Mouse (Mus musculus) neural tube, embryonic 13.5 days (tissue): ENCODE data around the gene Padi2. TPM values are rescaled to one million over a fixed set of nuclear protein-coding genes. Genes with fewer than 3 reads are reported as not detected.

Source experiments
- ATAC-seq: fragments of 200-750 bp; cut with Nextera tagmentation; 2 replicates; pipeline ENCODE4 v1.8.0; 2017; ENCODE audit warnings: low read depth, mild to moderate bottlenecking, moderate TSS enrichment, moderate library complexity
- H3K27ac ChIP-seq: fragments of 300-500 bp; sonication (generic); replicated peaks from 2 replicates; pipeline ENCODE4 v1.5.1; 2015; ENCODE audit warnings: moderate library complexity, mild to moderate bottlenecking, inconsistent platforms
- H3K27me3 ChIP-seq: fragments of 300-500 bp; sonication (generic); 2 replicates; pipeline ENCODE4 v1.6.1; 2015; ENCODE audit warnings: mild to moderate bottlenecking, inconsistent platforms
- H3K36me3 ChIP-seq: fragments of 300-500 bp; sonication (generic); 2 replicates; pipeline ENCODE4 v1.6.1; 2015; ENCODE audit warnings: mild to moderate bottlenecking, inconsistent platforms
- H3K4me1 ChIP-seq: fragments of 300-500 bp; sonication (generic); replicated peaks from 2 replicates; pipeline ENCODE4 v1.6.1; 2015; ENCODE audit warnings: inconsistent platforms
- H3K4me2 ChIP-seq: fragments of 300-500 bp; sonication (generic); 2 replicates; pipeline ENCODE4 v1.6.1; 2015; ENCODE audit warnings: inconsistent platforms, mild to moderate bottlenecking, moderate library complexity
- H3K4me3 ChIP-seq: fragments of 300-500 bp; sonication (generic); 2 replicates; pipeline ENCODE4 v1.5.1; 2015; ENCODE audit warnings: mild to moderate bottlenecking, inconsistent platforms
- H3K9ac ChIP-seq: fragments of 300-500 bp; sonication (generic); 2 replicates; pipeline ENCODE4 v1.6.1; 2015; ENCODE audit warnings: moderate library complexity, mild to moderate bottlenecking, inconsistent platforms
- H3K9me3 ChIP-seq: fragments of 300-500 bp; sonication (generic); 2 replicates; pipeline ENCODE4 v1.6.1; 2016; ENCODE audit warnings: inconsistent platforms
- WGBS: fragments of 180-500 bp; shearing (Covaris S2); methylation state at CpG from one replicate; pipeline ENCODE4 v1.1.7; 2015; 5-methylcytosine and 5-hydroxymethylcytosine counted together
- polyA plus RNA-seq: library from polyadenylated mRNA; unstranded; fragments of >200 nt; fragmentation: Nextera tagmentation; extraction: Ambion mirVana; gene quantifications from 2 replicates; pipeline ENCODE4 v1.2.1, GENCODE M21; 2015

The Padi2 gene
- polyA plus RNA-seq, 1 experiment from 2014 or later = 4.4 TPM

DNA sequence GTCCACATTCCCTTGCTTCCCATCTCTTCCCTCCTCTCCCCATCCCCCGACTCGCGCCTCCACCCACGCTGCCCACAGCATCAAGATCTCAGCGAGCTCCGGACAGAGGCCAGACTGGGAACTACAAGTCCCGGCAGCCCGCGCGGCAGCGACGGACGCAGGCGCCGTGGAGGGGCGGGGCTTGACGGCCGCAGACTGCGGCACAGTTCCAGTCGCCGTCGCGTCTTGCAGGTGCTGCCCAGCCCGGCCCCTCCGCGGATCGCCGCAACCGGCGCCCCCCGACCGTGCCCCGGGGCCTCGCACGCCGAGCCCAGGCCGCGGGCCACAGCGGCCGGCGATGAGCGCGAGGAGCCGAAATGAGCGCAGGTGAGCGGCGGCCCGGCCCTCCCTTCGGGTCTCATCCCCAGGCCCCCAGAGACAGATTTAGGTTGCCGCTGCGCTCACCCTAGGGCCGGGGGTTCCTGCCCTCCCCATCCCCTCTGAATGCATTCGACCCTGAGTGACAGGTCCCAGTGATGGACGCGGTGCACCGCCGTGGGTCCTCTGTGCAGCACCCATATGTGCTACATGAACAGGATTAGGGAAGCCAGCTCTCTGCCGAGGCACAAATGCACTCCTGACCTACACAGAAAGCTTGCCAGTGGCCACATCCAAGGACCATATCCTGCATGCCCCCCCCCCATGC is 80.7 kb downstream of the Padi2 start, which contains the start of gene Atp13a2:
Gene Atp13a2, plus strand, starts transcription at position 163 of the 685 bp plus-strand sequence.
- Histone ChIP-seq H3K9me3 (no peaks in the 10 kb centered on the region), H3K4me2 (peak within 1 kb of the TSS; percentile 91), H3K27me3 (no peaks in the 10 kb centered on the region), H3K27ac (peak within 1 kb of the TSS; percentile 88), H3K4me3 (peak within 1 kb of the TSS; percentile 97), H3K4me1 (peaks cover 57% of the 10 kb centered on the region), H3K9ac (peak within 1 kb of the TSS; percentile 95), H3K36me3 (peaks cover 8% of the 10 kb centered on the region; the same call in 1 of the 2 replicates)
- ATAC-seq = peak; percentile 91
- under 1% methylated on average over 56 of the region's 58 CpGs for WGBS

DNA sequence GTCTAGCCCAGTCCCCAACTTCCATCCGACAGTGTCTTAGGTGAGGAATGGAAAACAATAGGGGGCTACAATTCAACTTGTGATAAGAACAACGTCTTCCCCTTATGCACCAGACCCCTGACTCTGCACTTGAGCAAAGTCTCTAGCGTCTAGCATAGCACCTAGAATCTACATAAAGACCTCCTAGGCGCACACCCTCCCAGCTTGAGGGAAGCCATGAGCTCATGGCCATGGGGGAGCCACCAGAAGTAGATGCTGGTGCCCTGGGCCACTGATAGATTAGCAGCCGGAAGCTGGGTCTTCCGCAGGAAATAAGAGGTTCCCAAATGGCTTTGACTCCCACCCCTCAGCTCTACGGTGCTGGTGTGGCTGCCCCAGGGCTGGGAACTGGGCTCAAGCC is 81.3 kb downstream of the Padi2 start:
- H3K9ac ChIP-seq = peak overlapping the region; percentile 95
- peaks cover 59% of the 10 kb centered on the region for H3K4me1 ChIP-seq
- WGBS = 28% methylated on average over 7 of the region's 7 CpGs
- no peaks in the 10 kb centered on the region for H3K9me3 ChIP-seq
- H3K27ac ChIP-seq = peak overlapping the region; percentile 88
- H3K4me2 ChIP-seq = peak overlapping the region; percentile 91
- peaks cover 14% of the 10 kb centered on the region for H3K36me3 ChIP-seq
- no peaks in the 10 kb centered on the region for H3K27me3 ChIP-seq
- peak; percentile 3; the same call in 1 of the 2 replicates for ATAC-seq
- peak overlapping the region; percentile 97 for H3K4me3 ChIP-seq

DNA sequence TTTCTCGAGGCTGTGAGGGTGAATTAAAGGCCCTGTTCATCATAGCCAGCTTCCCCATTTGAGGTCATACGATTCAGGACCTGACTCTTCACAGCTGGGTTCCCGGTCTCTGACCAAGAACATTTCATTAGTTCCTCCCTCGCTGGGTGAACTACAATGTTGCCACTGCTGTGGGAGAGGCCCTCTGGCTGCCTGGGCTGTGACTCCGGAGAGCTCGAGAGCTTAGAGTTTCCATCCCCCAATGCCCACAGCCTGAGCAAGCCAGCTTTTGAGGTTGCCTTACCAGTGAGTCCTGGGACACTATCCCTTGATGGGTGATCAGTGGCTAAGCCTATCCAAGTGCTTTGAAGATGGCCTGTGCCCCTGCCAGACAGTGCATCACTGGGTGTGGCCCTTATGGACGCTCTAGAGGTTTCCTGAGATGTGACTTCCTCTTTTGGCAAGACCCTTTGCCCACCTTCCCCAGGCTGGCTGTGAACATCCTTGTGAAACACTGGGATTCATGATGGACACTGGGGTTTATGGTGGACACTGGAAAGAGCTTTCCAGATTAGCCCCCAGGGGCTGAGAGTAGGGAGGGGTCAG is 82.7 kb downstream of the Padi2 start:
- ATAC-seq = no peak
- H3K4me3 ChIP-seq = peak overlapping the region; percentile 97
- H3K4me1 ChIP-seq = peaks cover 50% of the 10 kb centered on the region
- 0 out of 2 replicates have a peak overlapping the region, but pooled peaks have one; percentile 13 for H3K27ac ChIP-seq
- peak overlapping the region; percentile 41 for H3K9ac ChIP-seq
- peak overlapping the region; percentile 91 for H3K4me2 ChIP-seq
- H3K36me3 ChIP-seq = peaks cover 27% of the 10 kb centered on the region
- H3K9me3 ChIP-seq = no peaks in the 10 kb centered on the region
- WGBS = 59% methylated on average over 7 of the region's 7 CpGs
- H3K27me3 ChIP-seq = no peaks in the 10 kb centered on the region

DNA sequence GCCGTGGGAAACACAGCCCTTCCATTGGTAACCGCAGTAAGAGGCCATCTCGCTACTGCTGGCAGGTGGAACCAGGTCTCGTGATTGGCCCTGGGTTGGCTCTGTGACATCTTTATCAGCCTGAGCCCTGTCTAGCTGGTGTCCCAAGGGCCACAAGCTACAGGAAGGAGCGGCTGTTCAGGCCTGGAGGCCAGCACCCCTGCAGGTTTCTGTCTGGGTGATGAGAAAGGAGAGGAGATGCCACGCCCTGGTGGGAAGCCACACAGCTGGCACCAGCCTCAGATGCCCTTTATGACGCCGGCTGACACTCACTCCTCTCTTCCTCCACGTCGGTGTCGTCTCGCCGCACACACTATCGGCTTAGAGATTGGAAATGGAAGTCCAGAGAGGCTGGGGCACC is 83.3 kb downstream of the Padi2 start:
- Histone ChIP-seq H3K4me1 (peaks cover 50% of the 10 kb centered on the region), H3K27ac (0 out of 2 replicates have a peak overlapping the region, but pooled peaks have one; percentile 13), H3K27me3 (no peaks in the 10 kb centered on the region), H3K36me3 (peaks cover 34% of the 10 kb centered on the region), H3K4me2 (peak overlapping the region; percentile 91; the same call in 1 of the 2 replicates), H3K9ac (0 out of 2 replicates have a peak overlapping the region, but pooled peaks have one; percentile 41), H3K9me3 (no peaks in the 10 kb centered on the region), H3K4me3 (0 out of 2 replicates have a peak overlapping the region, but pooled peaks have one; percentile 97)
- ATAC-seq = no peak
- WGBS = 83% methylated on average over 14 of the region's 14 CpGs

DNA sequence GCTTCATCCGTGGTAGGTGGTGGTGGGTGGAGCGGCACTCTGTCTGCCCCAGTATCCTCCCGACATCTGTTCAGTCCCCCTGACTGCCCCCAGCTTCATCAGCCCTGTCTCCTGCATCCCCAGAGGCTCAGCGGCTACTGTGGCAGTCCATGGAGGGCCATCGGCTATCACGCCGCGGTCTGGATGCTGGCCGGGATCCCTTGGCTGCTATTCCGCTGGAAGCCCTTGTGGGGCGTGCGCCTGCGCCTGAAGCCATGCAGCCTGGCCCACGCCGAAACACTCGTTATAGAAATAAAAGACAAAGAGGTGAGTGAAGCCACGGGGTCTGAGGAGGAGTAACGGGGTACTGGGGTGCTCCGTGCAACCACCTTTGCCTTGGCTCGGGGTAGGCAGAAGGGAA is 86.1 kb downstream of the Padi2 start:
- Histone ChIP-seq H3K9ac (peak overlapping the region; percentile 19; the same call in 1 of the 2 replicates), H3K4me3 (no peak overlapping the region), H3K4me2 (no peak overlapping the region), H3K27me3 (no peaks in the 10 kb centered on the region), H3K4me1 (peaks cover 40% of the 10 kb centered on the region), H3K36me3 (peaks cover 62% of the 10 kb centered on the region), H3K9me3 (no peaks in the 10 kb centered on the region), H3K27ac (no peak overlapping the region; the same call in 1 of the 2 replicates)
- 76% methylated on average over 20 of the region's 20 CpGs for WGBS
- no peak for ATAC-seq

DNA sequence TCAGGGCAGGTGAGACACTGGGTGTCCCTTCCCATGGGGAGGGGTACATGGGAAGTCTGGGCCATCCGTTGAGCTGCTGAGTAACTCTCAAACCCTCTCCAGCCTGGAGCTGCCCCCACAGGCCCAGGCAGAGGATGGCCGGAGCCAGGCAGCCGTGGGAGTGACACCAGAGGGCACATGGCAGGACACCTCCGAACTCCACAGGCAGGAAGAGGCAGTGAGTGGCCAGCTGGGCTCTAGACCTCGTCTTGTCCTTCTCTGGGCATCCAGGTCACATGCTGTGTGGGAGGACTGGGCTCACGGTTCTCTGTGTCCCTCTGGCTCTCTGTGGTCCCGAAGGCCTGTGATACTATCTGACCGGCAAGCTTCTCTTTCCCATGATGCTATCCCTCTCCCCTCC is 87.7 kb downstream of the Padi2 start:
- Histone ChIP-seq H3K36me3 (peaks cover 76% of the 10 kb centered on the region), H3K9ac (no peak overlapping the region), H3K4me1 (peaks cover 24% of the 10 kb centered on the region), H3K4me2 (no peak overlapping the region), H3K9me3 (no peaks in the 10 kb centered on the region), H3K27me3 (no peaks in the 10 kb centered on the region), H3K27ac (no peak overlapping the region), H3K4me3 (no peak overlapping the region)
- no peak for ATAC-seq
- 95% methylated on average over 8 of the region's 8 CpGs for WGBS

DNA sequence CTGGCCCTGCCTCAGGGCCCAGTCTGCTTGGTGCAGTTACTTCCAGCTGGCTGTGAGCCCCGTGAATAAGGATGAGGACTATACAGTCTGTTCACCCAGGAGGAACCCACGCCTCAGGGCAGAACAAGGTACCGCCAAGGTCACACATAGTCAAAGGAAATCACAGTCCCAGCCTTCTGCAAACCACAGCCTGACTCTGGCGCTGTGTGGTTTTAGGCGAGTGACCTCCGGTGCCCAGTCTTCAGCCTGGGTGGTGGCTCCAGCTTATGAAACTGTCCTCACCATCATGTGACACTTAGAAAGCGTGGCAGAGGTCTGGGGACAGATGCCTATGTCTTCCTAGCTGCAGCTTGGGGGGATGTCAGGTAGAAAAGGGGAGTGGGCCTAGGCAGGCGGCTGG is 89.7 kb downstream of the Padi2 start:
- ATAC-seq = no peak
- H3K4me1 ChIP-seq = peaks cover 9% of the 10 kb centered on the region
- H3K4me2 ChIP-seq = no peak overlapping the region
- no peak overlapping the region for H3K9ac ChIP-seq
- H3K36me3 ChIP-seq = peaks cover 89% of the 10 kb centered on the region
- 88% methylated on average over 8 of the region's 8 CpGs for WGBS
- H3K27ac ChIP-seq = no peak overlapping the region
- no peaks in the 10 kb centered on the region for H3K9me3 ChIP-seq
- H3K4me3 ChIP-seq = no peak overlapping the region
- no peaks in the 10 kb centered on the region for H3K27me3 ChIP-seq

DNA sequence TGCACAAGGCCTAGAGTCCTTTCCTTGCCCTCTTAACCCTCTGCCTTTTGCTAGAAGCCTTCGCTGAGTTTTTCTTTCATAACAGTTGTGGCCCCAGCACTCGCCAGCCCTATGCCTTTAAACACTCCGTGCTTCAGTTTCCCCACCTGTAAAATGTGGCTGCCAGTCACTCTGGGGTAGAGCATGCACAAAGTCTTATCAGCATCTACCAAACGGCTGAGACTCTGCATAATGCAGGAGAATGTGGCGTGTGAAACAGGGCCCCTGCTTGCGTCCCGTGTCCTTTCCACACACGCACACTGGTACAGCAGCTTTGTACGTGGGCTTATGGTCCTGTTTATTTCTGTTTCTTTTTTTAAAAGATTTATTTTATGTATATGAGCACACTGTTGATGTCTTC is 90.7 kb downstream of the Padi2 start:
- no peak overlapping the region for H3K27ac ChIP-seq
- H3K9ac ChIP-seq = no peak overlapping the region
- H3K36me3 ChIP-seq = peaks cover 98% of the 10 kb centered on the region
- H3K4me2 ChIP-seq = no peak overlapping the region
- no peaks in the 10 kb centered on the region for H3K9me3 ChIP-seq
- ATAC-seq = no peak
- H3K4me3 ChIP-seq = no peak overlapping the region
- H3K27me3 ChIP-seq = no peaks in the 10 kb centered on the region
- H3K4me1 ChIP-seq = peaks cover 3% of the 10 kb centered on the region
- WGBS = 93% methylated on average over 9 of the region's 9 CpGs

Other genes with a start within 250 kb of the Padi2 start
- 28.6 and 28.8 TPM in 2 replicates for gene Arhgef10l, start 240.3 kb upstream of the Padi2 start, polyA plus RNA-seq
- 23.4 and 30.7 TPM in 2 replicates for gene Rcc2, start 205.8 kb upstream of the Padi2 start, polyA plus RNA-seq
- gene Padi6, start 163.7 kb upstream of the Padi2 start, polyA plus RNA-seq = not detected in 2 replicates
- gene Padi4, start 132.1 kb upstream of the Padi2 start, polyA plus RNA-seq = 0.08 and 0.12 TPM in 2 replicates
- not detected in 2 replicates for gene Padi3, start 95.7 kb upstream of the Padi2 start, polyA plus RNA-seq
- gene Padi1, start 60.6 kb upstream of the Padi2 start, polyA plus RNA-seq = 0.10 and 0.11 TPM in 2 replicates
- gene Sdhb, start 54.9 kb downstream of the Padi2 start, polyA plus RNA-seq = 473 and 497 TPM in 2 replicates
- 133 and 144 TPM in 2 replicates for gene Atp13a2, start 80.5 kb downstream of the Padi2 start, polyA plus RNA-seq
- gene Mfap2, start 104.1 kb downstream of the Padi2 start, polyA plus RNA-seq = 248 and 255 TPM in 2 replicates
- 4.9 and 7.2 TPM in 2 replicates for gene Crocc, start 154.2 kb downstream of the Padi2 start, polyA plus RNA-seq
- gene Necap2, start 172.0 kb downstream of the Padi2 start, polyA plus RNA-seq = 55.5 and 58.7 TPM in 2 replicates
- not detected in 2 replicates for gene Spata21, start 182.0 kb downstream of the Padi2 start, polyA plus RNA-seq
- gene Szrd1, start 233.4 kb downstream of the Padi2 start, polyA plus RNA-seq = 23.4 and 27.2 TPM in 2 replicates
- 23.2 and 24.2 TPM in 2 replicates for gene Fbxo42, start 241.6 kb downstream of the Padi2 start, polyA plus RNA-seq